Mouse (Mus musculus): ENCODE data around the gene Cdc27.
A peak's percentile ranks its signal among the peaks of the same experiment; 100 is the strongest.

The Cdc27 gene

GRCm38 (mm10) chr11:104488292-104488691 is 62.1 kb downstream of the Cdc27 start:
- no peak for DNase-seq (ENCODE audit: extremely low spot score, low spot score)

GRCm38 (mm10) chr11:104481971-104482370 is 68.4 kb downstream of the Cdc27 start:
- no peak for DNase-seq (ENCODE audit: extremely low spot score, low spot score)

GRCm38 (mm10) chr11:104479505-104479904 is 70.9 kb downstream of the Cdc27 start:
- no peak for DNase-seq (ENCODE audit: extremely low spot score, low spot score)

- DNase-seq (ENCODE audit: extremely low spot score, low spot score), result peak; percentile 95
These were observed 81.0 kb downstream of the Cdc27 start for GRCm38 (mm10) chr11:104469371-104469835.

GRCm38 (mm10) chr11:104468751-104469268 is 81.6 kb downstream of the Cdc27 start, which contains the start of gene Kansl1:
Gene Kansl1 (minus strand): TSS chr11:104468861.
- no peak for DNase-seq (ENCODE audit: extremely low spot score, low spot score)

- no peak for DNase-seq (ENCODE audit: extremely low spot score, low spot score)
These were observed 82.7 kb downstream of the Cdc27 start for GRCm38 (mm10) chr11:104467698-104468097.

GRCm38 (mm10) chr11:104461551-104461950 is 88.9 kb downstream of the Cdc27 start:
- no peak for DNase-seq (ENCODE audit: extremely low spot score, low spot score)

GRCm38 (mm10) chr11:104459671-104460070 is 90.7 kb downstream of the Cdc27 start:
- no peak for DNase-seq (ENCODE audit: extremely low spot score, low spot score)

- DNase-seq (ENCODE audit: extremely low spot score, low spot score), result no peak
These were observed 91.9 kb downstream of the Cdc27 start for GRCm38 (mm10) chr11:104458507-104458906.

All from neural tube, embryonic 10.5 days (tissue).